Mouse (Mus musculus) forebrain, embryonic 10.5 days (tissue): ENCODE measurements around the gene Gsto1. TPM values are rescaled to one million over a fixed set of nuclear protein-coding genes. Genes with fewer than 3 reads are reported as not detected.

Experiments
- DNase-seq: peaks from one replicate; pipeline ENCODE4 v3.0.0-alpha.2; 2017; ENCODE audit warnings: low spot score; ENCODE audit errors: extremely low spot score
- H3K27ac ChIP-seq: fragments of 300-500 bp; sonication (generic); 2 replicates; pipeline ENCODE4 v1.5.1; 2016; ENCODE audit warnings: mild to moderate bottlenecking
- H3K27me3 ChIP-seq: fragments of 300-500 bp; sonication (generic); 2 replicates; pipeline ENCODE4 v1.6.1; 2016; ENCODE audit warnings: mild to moderate bottlenecking; ENCODE audit not compliant: poor library complexity, severe bottlenecking
- H3K36me3 ChIP-seq: fragments of 300-500 bp; sonication (generic); replicated peaks from 2 replicates; pipeline ENCODE4 v1.6.1; 2016; ENCODE audit warnings: mild to moderate bottlenecking, moderate library complexity
- H3K4me1 ChIP-seq: fragments of 300-500 bp; sonication (generic); 2 replicates; pipeline ENCODE4 v1.6.1; 2016
- H3K4me3 ChIP-seq: fragments of 300-500 bp; sonication (generic); 2 replicates; pipeline ENCODE4 v1.5.1; 2016; ENCODE audit warnings: mild to moderate bottlenecking, moderate library complexity
- H3K9me3 ChIP-seq: fragments of 300-500 bp; sonication (generic); 2 replicates; pipeline ENCODE4 v1.6.1; 2016; ENCODE audit warnings: mild to moderate bottlenecking, moderate library complexity
- WGBS: fragments of 180-500 bp; shearing (Covaris S2); methylation state at CpG from one replicate; pipeline ENCODE4 v1.1.7; 2016; 5-methylcytosine and 5-hydroxymethylcytosine counted together
- polyA plus RNA-seq: library from polyadenylated mRNA; unstranded; fragments of >200 nt; fragmentation: Nextera tagmentation; extraction: Ambion mirVana; gene quantifications from 2 replicates; pipeline ENCODE4 v1.2.1, GENCODE M21; 2016

Gene Gsto1
- 115 and 120 TPM in 2 replicates for polyA plus RNA-seq

- peak; percentile 86 for DNase-seq
- under 1% methylated on average over 60 of the region's 60 CpGs for WGBS
- peak within 1 kb of the TSS; percentile 87 for H3K27ac ChIP-seq
Measured at GRCm38 (mm10) chr19:47854796-47855783, at the start of gene Gsto1. Gsto1 (plus strand) TSS chr19:47854970.

GRCm38 (mm10) chr19:47812091-47812490 is 42.7 kb upstream of the Gsto1 start:
- DNase-seq, result no peak
- no peaks in the 10 kb centered on the region for H3K9me3 ChIP-seq
- no peak overlapping the region for H3K27ac ChIP-seq
- peaks cover 16% of the 10 kb centered on the region for H3K4me1 ChIP-seq
- no peak overlapping the region for H3K4me3 ChIP-seq
- 83% methylated on average over 10 of the region's 10 CpGs for WGBS
- no peaks in the 10 kb centered on the region for H3K27me3 ChIP-seq
- H3K36me3 ChIP-seq, result no peaks in the 10 kb centered on the region

More at GRCm38 (mm10) chr19:47854796-47855783, at the start of gene Gsto1:
- peak within 1 kb of the TSS; percentile 80 for H3K4me3 ChIP-seq
- peaks cover 24% of the 10 kb centered on the region for H3K36me3 ChIP-seq
- H3K27me3 ChIP-seq, result peaks cover 18% of the 10 kb centered on the region
- no peaks in the 10 kb centered on the region for H3K9me3 ChIP-seq
- peaks cover 28% of the 10 kb centered on the region for H3K4me1 ChIP-seq

- Histone ChIP-seq H3K4me3 (no peak overlapping the region), H3K9me3 (no peaks in the 10 kb centered on the region), H3K27ac (no peak overlapping the region), H3K36me3 (no peaks in the 10 kb centered on the region), H3K4me1 (peaks cover 16% of the 10 kb centered on the region), H3K27me3 (no peaks in the 10 kb centered on the region)
- WGBS, result 91% methylated on average over 5 of the region's 5 CpGs
- no peak for DNase-seq
Measured at GRCm38 (mm10) chr19:47814721-47815120, 40.0 kb upstream of the Gsto1 start.

GRCm38 (mm10) chr19:47817692-47818091 is 37.1 kb upstream of the Gsto1 start:
- 91% methylated on average over 9 of the region's 9 CpGs for WGBS
- no peak for DNase-seq
- no peak overlapping the region for H3K4me3 ChIP-seq

GRCm38 (mm10) chr19:47820832-47821493 is 33.8 kb upstream of the Gsto1 start:
- peak; percentile 82 for DNase-seq
- peaks cover 11% of the 10 kb centered on the region for H3K27me3 ChIP-seq
- no peaks in the 10 kb centered on the region for H3K9me3 ChIP-seq
- 24% methylated on average over 8 of the region's 9 CpGs for WGBS
- no peak overlapping the region for H3K4me3 ChIP-seq
- peaks cover 25% of the 10 kb centered on the region for H3K4me1 ChIP-seq
- H3K36me3 ChIP-seq, result no peaks in the 10 kb centered on the region
- 0 out of 2 replicates have a peak overlapping the region, but pooled peaks have one; percentile 8 for H3K27ac ChIP-seq

More at GRCm38 (mm10) chr19:47817692-47818091, 37.1 kb upstream of the Gsto1 start:
- no peak overlapping the region for H3K27ac ChIP-seq
- no peaks in the 10 kb centered on the region for H3K36me3 ChIP-seq
- peaks cover 36% of the 10 kb centered on the region for H3K4me1 ChIP-seq
- no peaks in the 10 kb centered on the region for H3K9me3 ChIP-seq
- H3K27me3 ChIP-seq, result peaks cover 8% of the 10 kb centered on the region

- WGBS, result 71% methylated on average over 7 of the region's 7 CpGs
Measured at GRCm38 (mm10) chr19:47821494-47821872, 33.3 kb upstream of the Gsto1 start.

GRCm38 (mm10) chr19:47822143-47822796 is 32.5 kb upstream of the Gsto1 start:
- DNase-seq, result no peak
- Histone ChIP-seq H3K27ac (no peak overlapping the region), H3K27me3 (peaks cover 11% of the 10 kb centered on the region), H3K4me3 (no peak overlapping the region), H3K9me3 (no peaks in the 10 kb centered on the region), H3K36me3 (no peaks in the 10 kb centered on the region), H3K4me1 (peaks cover 21% of the 10 kb centered on the region)
- WGBS, result 21% methylated on average over 8 of the region's 8 CpGs

More at GRCm38 (mm10) chr19:47821494-47821872, 33.3 kb upstream of the Gsto1 start:
- no peak for DNase-seq
- Histone ChIP-seq H3K4me1 (peaks cover 21% of the 10 kb centered on the region), H3K27me3 (peaks cover 11% of the 10 kb centered on the region), H3K27ac (no peak overlapping the region), H3K4me3 (no peak overlapping the region), H3K9me3 (no peaks in the 10 kb centered on the region), H3K36me3 (no peaks in the 10 kb centered on the region)

GRCm38 (mm10) chr19:47824026-47824425 is 30.7 kb upstream of the Gsto1 start:
- Histone ChIP-seq H3K4me3 (no peak overlapping the region), H3K27me3 (peaks cover 11% of the 10 kb centered on the region), H3K36me3 (no peaks in the 10 kb centered on the region), H3K4me1 (peaks cover 21% of the 10 kb centered on the region), H3K9me3 (no peaks in the 10 kb centered on the region), H3K27ac (no peak overlapping the region)
- DNase-seq, result no peak
- 86% methylated on average over 5 of the region's 5 CpGs for WGBS

- Histone ChIP-seq H3K4me1 (no peaks in the 10 kb centered on the region), H3K9me3 (no peaks in the 10 kb centered on the region), H3K4me3 (no peak overlapping the region), H3K36me3 (no peaks in the 10 kb centered on the region), H3K27ac (no peak overlapping the region), H3K27me3 (no peaks in the 10 kb centered on the region)
- DNase-seq, result no peak
- 87% methylated on average over 14 of the region's 14 CpGs for WGBS
Measured at GRCm38 (mm10) chr19:47829913-47830450, 24.8 kb upstream of the Gsto1 start.

- Histone ChIP-seq H3K27me3 (peaks cover 9% of the 10 kb centered on the region), H3K4me3 (no peak overlapping the region), H3K36me3 (no peaks in the 10 kb centered on the region), H3K4me1 (no peaks in the 10 kb centered on the region), H3K27ac (no peak overlapping the region), H3K9me3 (no peaks in the 10 kb centered on the region)
- 94% methylated on average over 8 of the region's 8 CpGs for WGBS
- no peak for DNase-seq
Measured at GRCm38 (mm10) chr19:47831111-47831510, 23.7 kb upstream of the Gsto1 start.

- DNase-seq, result no peak
- no peak overlapping the region for H3K27ac ChIP-seq
- no peaks in the 10 kb centered on the region for H3K9me3 ChIP-seq
- peaks cover 8% of the 10 kb centered on the region for H3K4me1 ChIP-seq
- no peak overlapping the region for H3K4me3 ChIP-seq
- peaks cover 20% of the 10 kb centered on the region for H3K27me3 ChIP-seq
- WGBS, result 89% methylated on average over 16 of the region's 16 CpGs
- no peaks in the 10 kb centered on the region for H3K36me3 ChIP-seq
Measured at GRCm38 (mm10) chr19:47832316-47832715, 22.5 kb upstream of the Gsto1 start.

GRCm38 (mm10) chr19:47834614-47835013 is 20.2 kb upstream of the Gsto1 start:
- H3K9me3 ChIP-seq, result no peaks in the 10 kb centered on the region
- H3K4me1 ChIP-seq, result peaks cover 13% of the 10 kb centered on the region
- no peaks in the 10 kb centered on the region for H3K36me3 ChIP-seq
- H3K4me3 ChIP-seq, result no peak overlapping the region
- WGBS, result 93% methylated on average over 5 of the region's 5 CpGs
- H3K27me3 ChIP-seq, result peaks cover 33% of the 10 kb centered on the region
- H3K27ac ChIP-seq, result no peak overlapping the region
- DNase-seq, result no peak
